Mouse (Mus musculus) limb, embryonic 13.5 days (tissue): ENCODE measurements at regions not wholly inside any gene's neighbourhood (a gene's known extent, or its start where the extent isn't known, plus 50 kb on each side); places are given as distances from the start of the nearest gene placed in this dataset. TPM values are rescaled to one million over a fixed set of nuclear protein-coding genes. Genes with fewer than 3 reads are reported as not detected.

Experiments used
- ATAC-seq: fragments of 200-750 bp; cut with Nextera tagmentation; 2 replicates; pipeline ENCODE4 v1.8.0; 2017; ENCODE audit warnings: low read depth, moderate number of reproducible peaks, moderate TSS enrichment; ENCODE audit not compliant: low FRiP score
- H3K27ac ChIP-seq: fragments of 300-500 bp; sonication (generic); 2 replicates; pipeline ENCODE4 v1.5.1; 2015; ENCODE audit warnings: inconsistent platforms, mild to moderate bottlenecking, moderate library complexity
- H3K27me3 ChIP-seq: fragments of 300-500 bp; sonication (generic); 2 replicates; pipeline ENCODE4 v1.6.1; 2015; ENCODE audit warnings: mild to moderate bottlenecking, inconsistent platforms
- H3K36me3 ChIP-seq: fragments of 300-500 bp; sonication (generic); 2 replicates; pipeline ENCODE4 v1.6.1; 2015; ENCODE audit warnings: inconsistent platforms, mild to moderate bottlenecking, moderate library complexity
- H3K4me1 ChIP-seq: fragments of 300-500 bp; sonication (generic); 2 replicates; pipeline ENCODE4 v1.6.1; 2015; ENCODE audit warnings: inconsistent platforms
- H3K4me2 ChIP-seq: fragments of 300-500 bp; sonication (generic); replicated peaks from 2 replicates; pipeline ENCODE4 v1.6.1; 2015; ENCODE audit warnings: inconsistent platforms, mild to moderate bottlenecking, moderate library complexity
- H3K4me3 ChIP-seq: fragments of 300-500 bp; sonication (generic); 2 replicates; pipeline ENCODE4 v1.5.1; 2015; ENCODE audit warnings: moderate library complexity, mild to moderate bottlenecking, inconsistent platforms
- H3K9ac ChIP-seq: fragments of 300-500 bp; sonication (generic); 2 replicates; pipeline ENCODE4 v1.6.1; 2015; ENCODE audit warnings: mild to moderate bottlenecking, inconsistent platforms
- H3K9me3 ChIP-seq: fragments of 300-500 bp; sonication (generic); 2 replicates; pipeline ENCODE4 v1.6.1; 2016; ENCODE audit warnings: inconsistent platforms
- WGBS: fragments of 180-500 bp; shearing (Covaris S2); methylation state at CpG from one replicate; pipeline ENCODE4 v1.1.7; 2015; 5-methylcytosine and 5-hydroxymethylcytosine counted together
- microRNA-seq: library from miRNA; unstranded; fragments of <30 nt; microRNA quantifications from one replicate; pipeline ENCODE4, GENCODE M21; 2016

DNA sequence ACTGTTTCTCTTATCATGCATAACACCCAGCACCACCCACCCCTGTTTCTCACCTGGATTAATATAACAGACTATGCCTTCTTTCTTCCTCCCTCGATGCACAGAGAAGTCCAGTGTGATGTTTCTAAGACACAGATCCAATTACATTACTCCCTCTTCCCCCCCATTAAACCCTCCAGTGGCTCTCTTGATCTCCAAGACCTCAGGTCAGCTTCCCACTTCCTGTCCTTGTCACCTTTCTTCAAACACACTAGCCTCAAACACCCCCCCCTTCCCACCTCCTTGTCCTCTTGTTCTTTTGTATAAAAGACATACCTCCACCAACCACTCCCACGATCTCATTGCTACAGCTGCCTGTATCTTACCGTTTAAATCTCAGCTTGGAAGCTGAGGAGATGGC, 201.8 kb downstream of the Epha4 start:
- 28% methylated on average over 3 of the region's 3 CpGs for WGBS
- Histone ChIP-seq H3K27ac (no peak overlapping the region), H3K36me3 (no peaks in the 10 kb centered on the region), H3K4me2 (no peak overlapping the region), H3K27me3 (no peaks in the 10 kb centered on the region), H3K4me3 (no peak overlapping the region), H3K4me1 (no peaks in the 10 kb centered on the region), H3K9me3 (no peaks in the 10 kb centered on the region), H3K9ac (no peak overlapping the region)
- no peak for ATAC-seq

GRCm38 (mm10) chr1:77315347-77315746, 199.5 kb downstream of the Epha4 start:
- WGBS: 46% methylated on average over 3 of the region's 3 CpGs
- Histone ChIP-seq H3K9me3 (no peaks in the 10 kb centered on the region), H3K9ac (no peak overlapping the region), H3K27ac (no peak overlapping the region), H3K4me2 (no peak overlapping the region), H3K36me3 (no peaks in the 10 kb centered on the region), H3K4me3 (no peak overlapping the region), H3K4me1 (no peaks in the 10 kb centered on the region), H3K27me3 (no peaks in the 10 kb centered on the region)
- no peak for ATAC-seq

DNA sequence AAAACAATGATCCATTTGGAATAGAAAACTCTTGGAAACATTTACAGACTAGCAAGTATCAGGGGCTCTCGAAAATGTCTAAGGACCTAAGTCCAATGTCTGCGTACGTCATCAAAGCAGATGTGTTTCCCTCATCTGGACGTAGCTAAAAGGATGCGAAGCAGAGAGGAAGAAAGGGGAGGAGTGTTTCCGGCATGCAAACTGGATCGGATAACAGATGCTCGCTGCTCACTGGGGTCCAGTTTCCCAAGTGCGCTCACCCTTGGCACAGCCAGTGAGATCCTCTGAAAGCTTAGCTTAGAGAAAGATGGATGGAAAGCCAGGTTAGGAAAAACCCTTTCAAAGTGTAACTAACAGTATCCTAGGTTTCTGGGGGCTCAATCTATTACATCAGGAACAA, 198.7 kb downstream of the Epha4 start:
- Histone ChIP-seq H3K4me2 (0 out of 2 replicates have a peak overlapping the region, but pooled peaks have one; percentile 17), H3K9me3 (no peaks in the 10 kb centered on the region), H3K27ac (no peak overlapping the region), H3K9ac (no peak overlapping the region), H3K4me3 (no peak overlapping the region), H3K4me1 (no peaks in the 10 kb centered on the region), H3K36me3 (no peaks in the 10 kb centered on the region), H3K27me3 (no peaks in the 10 kb centered on the region)
- 22% methylated on average over 9 of the region's 9 CpGs for WGBS
- ATAC-seq: no peak

Small RNA genes lying in the stretch of these regions (microRNA-seq; reads per million reads assigned to microRNA genes)
- gene Mir6343: not detected
